Mouse (Mus musculus) E14TG2a.4 (cell line): ENCODE results near the gene Slc27a3.

ENCODE experiments used
- H3K27me3 ChIP-seq: 2 replicates; pipeline ENCODE4 v1.6.1; 2014; ENCODE audit warnings: low read length, control low read depth; ENCODE audit not compliant: insufficient read depth
- H3K36me3 ChIP-seq: 2 replicates; pipeline ENCODE4 v1.6.1; 2014; ENCODE audit warnings: low read length, control low read depth; ENCODE audit not compliant: insufficient read depth
- H3K4me1 ChIP-seq: replicated peaks from 2 replicates; pipeline ENCODE4 v1.6.1; 2014; ENCODE audit warnings: low read depth, low read length, control low read depth
- H3K4me3 ChIP-seq: replicated peaks from 2 replicates; pipeline ENCODE4 v1.5.1; 2014; ENCODE audit warnings: mild to moderate bottlenecking, low read length
- H3K9me3 ChIP-seq: 2 replicates; pipeline ENCODE4 v1.6.1; 2014; ENCODE audit warnings: low read length, control low read depth
- CTCF ChIP-seq: conservative IDR thresholded peaks from 2 replicates; pipeline ENCODE4 v1.5.1; 2014; ENCODE audit warnings: low read length
- NANOG ChIP-seq: IDR thresholded peaks from 2 replicates; pipeline ENCODE4 v1.6.1; 2014; ENCODE audit warnings: borderline replicate concordance, low read length, mixed read lengths
- POU5F1 ChIP-seq: IDR thresholded peaks from 2 replicates; pipeline ENCODE4 v1.6.1; 2014; ENCODE audit warnings: low read length, borderline replicate concordance

The Slc27a3 gene

GRCm38 (mm10) chr3:90389511-90390490 lies at the start of gene Slc27a3:
TSS of gene Slc27a3 (minus strand) at chr3:90389938.
- Histone ChIP-seq H3K9me3 (no peaks in the 10 kb centered on the region), H3K27me3 (peaks cover 18% of the 10 kb centered on the region), H3K4me1 (peaks cover 75% of the 10 kb centered on the region), H3K36me3 (peaks cover 79% of the 10 kb centered on the region), H3K4me3 (peak within 1 kb of the TSS; percentile 89)
- TF ChIP-seq CTCF (no peak), NANOG (no peak), POU5F1 (no peak)

- TF ChIP-seq POU5F1 (no peak), NANOG (0 out of 2 replicates have a peak, but pooled peaks have one; percentile 23)
- Histone ChIP-seq H3K9me3 (no peaks in the 10 kb centered on the region), H3K4me1 (peaks cover 57% of the 10 kb centered on the region), H3K4me3 (no peak overlapping the region), H3K27me3 (no peaks in the 10 kb centered on the region), H3K36me3 (0 out of 2 replicates have a peak, but pooled peaks cover under 1% of the 10 kb centered on the region)
These were observed 47.4 kb upstream of the Slc27a3 start for GRCm38 (mm10) chr3:90437131-90437530.

- H3K4me1 ChIP-seq = peaks cover 81% of the 10 kb centered on the region
- H3K4me3 ChIP-seq = peak overlapping the region; percentile 97
- TF ChIP-seq CTCF (no peak), NANOG (no peak), POU5F1 (no peak)
- H3K27me3 ChIP-seq = no peaks in the 10 kb centered on the region
- no peaks in the 10 kb centered on the region for H3K9me3 ChIP-seq
- peaks cover 25% of the 10 kb centered on the region for H3K36me3 ChIP-seq
These were observed 44.5 kb upstream of the Slc27a3 start for GRCm38 (mm10) chr3:90434073-90434730.

GRCm38 (mm10) chr3:90433381-90434020 lies 43.8 kb upstream of the Slc27a3 start, which contains the start of gene Ints3:
TSS of gene Ints3 (minus strand) at chr3:90433622.
- no peaks in the 10 kb centered on the region for H3K27me3 ChIP-seq
- H3K36me3 ChIP-seq = peaks cover 32% of the 10 kb centered on the region
- H3K4me3 ChIP-seq = peak within 1 kb of the TSS; percentile 97
- peaks cover 81% of the 10 kb centered on the region for H3K4me1 ChIP-seq
- TF ChIP-seq NANOG = no peak
- TF ChIP-seq CTCF = no peak
- no peak for TF ChIP-seq POU5F1
- no peaks in the 10 kb centered on the region for H3K9me3 ChIP-seq

GRCm38 (mm10) chr3:90432811-90433219 lies 43.1 kb upstream of the Slc27a3 start:
- H3K9me3 ChIP-seq = no peaks in the 10 kb centered on the region
- no peak for TF ChIP-seq CTCF
- no peak for TF ChIP-seq NANOG
- no peak for TF ChIP-seq POU5F1
- H3K4me1 ChIP-seq = peaks cover 81% of the 10 kb centered on the region
- no peaks in the 10 kb centered on the region for H3K27me3 ChIP-seq
- peak overlapping the region; percentile 97 for H3K4me3 ChIP-seq
- peaks cover 38% of the 10 kb centered on the region for H3K36me3 ChIP-seq

- H3K4me1 ChIP-seq = peaks cover 80% of the 10 kb centered on the region
- peak overlapping the region; percentile 97 for H3K4me3 ChIP-seq
- peaks cover 38% of the 10 kb centered on the region for H3K36me3 ChIP-seq
- no peak for TF ChIP-seq POU5F1
- TF ChIP-seq CTCF = no peak
- no peak for TF ChIP-seq NANOG
- H3K9me3 ChIP-seq = no peaks in the 10 kb centered on the region
- H3K27me3 ChIP-seq = no peaks in the 10 kb centered on the region
These were observed 42.6 kb upstream of the Slc27a3 start for GRCm38 (mm10) chr3:90432348-90432747.

- Histone ChIP-seq H3K4me3 (peak overlapping the region; percentile 1), H3K9me3 (no peaks in the 10 kb centered on the region), H3K27me3 (no peaks in the 10 kb centered on the region), H3K4me1 (peaks cover 79% of the 10 kb centered on the region), H3K36me3 (peaks cover 58% of the 10 kb centered on the region)
- TF ChIP-seq NANOG = 0 out of 2 replicates have a peak, but pooled peaks have one; percentile 33
- no peak for TF ChIP-seq POU5F1
These were observed 39.8 kb upstream of the Slc27a3 start for GRCm38 (mm10) chr3:90429576-90429975.

- no peaks in the 10 kb centered on the region for H3K27me3 ChIP-seq
- TF ChIP-seq NANOG = no peak
- TF ChIP-seq CTCF = no peak
- no peak for TF ChIP-seq POU5F1
- peaks cover 80% of the 10 kb centered on the region for H3K4me1 ChIP-seq
- no peaks in the 10 kb centered on the region for H3K9me3 ChIP-seq
- H3K36me3 ChIP-seq = peaks cover 71% of the 10 kb centered on the region
- peak overlapping the region; percentile 5; the same call in 1 of the 2 replicates for H3K4me3 ChIP-seq
These were observed 38.4 kb upstream of the Slc27a3 start for GRCm38 (mm10) chr3:90428186-90428585.
